Mouse (Mus musculus) megakaryocyte, embryonic 14.5 days (primary cell): ENCODE measurements around the gene Pola2. TPM values are rescaled to one million over a fixed set of nuclear protein-coding genes. Genes with fewer than 3 reads are reported as not detected.

Experiments
- H3K27me3 ChIP-seq: replicated peaks from 2 replicates; pipeline ENCODE3; 2012; ENCODE audit warnings: inconsistent platforms
- H3K36me3 ChIP-seq: replicated peaks from 2 replicates; pipeline ENCODE3; 2012; ENCODE audit warnings: low read length, inconsistent platforms, mixed read lengths
- H3K4me1 ChIP-seq: 2 replicates; pipeline ENCODE4 v1.6.1; 2012; ENCODE audit warnings: inconsistent platforms
- H3K4me3 ChIP-seq: replicated peaks from 2 replicates; pipeline ENCODE3; 2012; ENCODE audit warnings: moderate library complexity, mild to moderate bottlenecking, inconsistent platforms
- H3K9me3 ChIP-seq: 2 replicates; pipeline ENCODE4 v1.6.1; 2012; ENCODE audit warnings: inconsistent platforms
- FLI1 ChIP-seq: IDR thresholded peaks from 2 replicates; pipeline ENCODE4 v1.6.1; 2012; ENCODE audit warnings: low read length, inconsistent platforms, mixed read lengths
- GATA1 ChIP-seq: IDR thresholded peaks from 3 replicates; pipeline ENCODE4 v1.6.1; 2012; ENCODE audit warnings: mixed read lengths, low read length, inconsistent platforms, borderline replicate concordance
- polyA plus RNA-seq: library from polyadenylated mRNA; stranded (reverse); fragments of >175 nt; gene quantifications from 2 replicates; pipeline ENCODE4 v1.2.3, GENCODE M21; 2012; ENCODE audit warnings: low replicate concordance; ENCODE audit not compliant: insufficient read depth

The Pola2 gene
- polyA plus RNA-seq, 1 experiment = 14.1 TPM

DNA sequence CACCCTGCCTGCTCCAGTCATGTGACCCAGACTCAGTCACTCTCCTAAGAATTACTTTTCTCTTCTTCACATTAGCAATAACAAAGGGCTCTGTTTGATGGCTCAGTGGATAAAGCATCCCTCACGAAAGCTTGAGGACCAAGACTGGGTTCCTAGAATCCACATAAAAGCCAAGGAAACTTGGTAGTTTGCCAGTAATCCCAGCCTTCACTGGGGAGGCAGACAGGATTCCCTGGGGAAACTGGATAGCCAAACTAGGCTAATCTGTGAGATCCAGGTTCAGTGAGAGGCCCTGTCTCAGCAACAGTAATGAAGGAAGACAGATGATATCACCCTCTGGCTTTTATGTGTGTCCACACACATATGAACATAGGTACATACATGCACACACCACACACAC is 26.9 kb upstream of the Pola2 start:
- no peaks in the 10 kb centered on the region for H3K27me3 ChIP-seq
- H3K9me3 ChIP-seq = no peaks in the 10 kb centered on the region
- no peak for TF ChIP-seq FLI1
- no peak for TF ChIP-seq GATA1
- H3K36me3 ChIP-seq = peaks cover 62% of the 10 kb centered on the region
- H3K4me3 ChIP-seq = no peak overlapping the region
- H3K4me1 ChIP-seq = peaks cover 73% of the 10 kb centered on the region

DNA sequence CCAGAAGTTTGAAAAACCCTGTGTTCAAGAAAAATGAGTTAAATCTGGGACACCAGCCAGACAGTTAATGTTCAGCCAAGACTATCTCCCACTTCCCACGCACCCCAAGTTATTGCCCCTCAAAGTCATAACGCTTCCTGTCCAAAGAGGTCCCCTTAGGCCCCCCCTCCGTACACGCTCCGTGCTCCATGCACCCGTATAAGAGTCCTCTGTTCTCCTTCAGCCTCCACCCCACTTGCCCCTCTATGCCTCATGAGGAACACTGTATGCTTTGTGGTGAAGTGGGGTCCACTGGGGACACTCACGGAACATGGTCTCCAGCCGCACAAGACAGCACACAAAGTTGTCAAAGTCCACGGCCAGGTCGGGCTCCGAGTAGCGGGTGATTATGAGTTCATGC is 26.0 kb upstream of the Pola2 start:
- TF ChIP-seq GATA1 = no peak
- TF ChIP-seq FLI1 = no peak
- no peaks in the 10 kb centered on the region for H3K27me3 ChIP-seq
- H3K36me3 ChIP-seq = peaks cover 55% of the 10 kb centered on the region
- peak overlapping the region; percentile 14 for H3K4me3 ChIP-seq
- no peaks in the 10 kb centered on the region for H3K9me3 ChIP-seq
- peaks cover 70% of the 10 kb centered on the region for H3K4me1 ChIP-seq

DNA sequence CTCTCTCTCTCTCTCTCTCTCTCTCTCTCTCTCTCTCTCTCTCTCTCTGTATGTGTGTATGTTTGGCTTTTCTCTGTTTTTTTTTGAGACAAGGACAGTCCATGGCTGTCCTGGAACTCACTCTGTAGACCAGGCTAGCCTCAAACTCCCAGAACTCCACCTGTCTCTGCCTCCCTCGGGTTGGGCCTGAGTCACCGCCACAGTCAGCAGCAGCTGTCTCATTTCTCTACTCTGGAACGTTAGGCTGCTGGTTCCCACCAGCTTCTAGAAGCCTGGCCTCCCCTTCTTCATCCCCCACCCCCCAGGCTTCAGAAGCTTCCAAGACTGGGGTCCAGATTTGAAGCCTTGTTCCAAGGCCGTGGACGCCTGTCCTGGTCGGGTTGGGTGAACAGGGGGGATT is 25.6 kb upstream of the Pola2 start:
- no peak for TF ChIP-seq GATA1
- no peak for TF ChIP-seq FLI1
- Histone ChIP-seq H3K27me3 (no peaks in the 10 kb centered on the region), H3K4me1 (peaks cover 70% of the 10 kb centered on the region), H3K36me3 (peaks cover 51% of the 10 kb centered on the region), H3K4me3 (peak overlapping the region; percentile 89), H3K9me3 (no peaks in the 10 kb centered on the region)

DNA sequence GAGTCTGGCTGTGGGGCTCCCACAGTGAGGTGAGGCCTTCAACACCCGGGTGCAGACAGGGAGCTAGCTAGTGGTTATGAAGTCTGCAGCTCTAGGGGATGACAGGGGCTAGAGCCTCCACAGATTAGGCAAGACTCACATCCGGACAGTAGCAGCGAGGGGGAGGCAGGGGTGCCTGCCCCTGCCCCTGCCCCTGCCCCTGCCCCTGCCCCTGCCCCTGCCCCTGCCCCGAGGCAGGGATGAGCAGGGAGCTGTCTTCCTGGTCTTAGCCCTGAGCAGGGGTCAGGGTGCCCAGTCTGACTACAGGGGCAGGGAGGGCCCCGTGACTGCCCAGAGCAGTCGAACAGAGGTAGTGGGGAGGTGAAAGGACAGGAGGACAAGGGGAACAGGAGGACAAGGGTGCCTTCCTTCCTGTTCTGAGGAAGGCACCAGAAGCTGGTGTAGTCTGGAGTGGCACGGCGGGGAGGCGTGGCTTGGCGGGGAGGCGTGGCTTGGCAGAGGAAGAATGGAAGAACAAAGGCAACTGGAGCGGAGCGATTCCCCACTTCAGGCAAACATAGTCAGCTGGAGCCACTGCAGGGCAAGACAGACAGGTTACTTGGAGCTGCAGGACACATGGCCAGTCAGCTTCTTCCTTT is 24.9 kb upstream of the Pola2 start:
- Histone ChIP-seq H3K4me1 (peaks cover 65% of the 10 kb centered on the region), H3K27me3 (peaks cover 3% of the 10 kb centered on the region), H3K36me3 (peaks cover 44% of the 10 kb centered on the region), H3K9me3 (no peaks in the 10 kb centered on the region), H3K4me3 (peak overlapping the region; percentile 89)
- no peak for TF ChIP-seq FLI1
- TF ChIP-seq GATA1 = no peak

DNA sequence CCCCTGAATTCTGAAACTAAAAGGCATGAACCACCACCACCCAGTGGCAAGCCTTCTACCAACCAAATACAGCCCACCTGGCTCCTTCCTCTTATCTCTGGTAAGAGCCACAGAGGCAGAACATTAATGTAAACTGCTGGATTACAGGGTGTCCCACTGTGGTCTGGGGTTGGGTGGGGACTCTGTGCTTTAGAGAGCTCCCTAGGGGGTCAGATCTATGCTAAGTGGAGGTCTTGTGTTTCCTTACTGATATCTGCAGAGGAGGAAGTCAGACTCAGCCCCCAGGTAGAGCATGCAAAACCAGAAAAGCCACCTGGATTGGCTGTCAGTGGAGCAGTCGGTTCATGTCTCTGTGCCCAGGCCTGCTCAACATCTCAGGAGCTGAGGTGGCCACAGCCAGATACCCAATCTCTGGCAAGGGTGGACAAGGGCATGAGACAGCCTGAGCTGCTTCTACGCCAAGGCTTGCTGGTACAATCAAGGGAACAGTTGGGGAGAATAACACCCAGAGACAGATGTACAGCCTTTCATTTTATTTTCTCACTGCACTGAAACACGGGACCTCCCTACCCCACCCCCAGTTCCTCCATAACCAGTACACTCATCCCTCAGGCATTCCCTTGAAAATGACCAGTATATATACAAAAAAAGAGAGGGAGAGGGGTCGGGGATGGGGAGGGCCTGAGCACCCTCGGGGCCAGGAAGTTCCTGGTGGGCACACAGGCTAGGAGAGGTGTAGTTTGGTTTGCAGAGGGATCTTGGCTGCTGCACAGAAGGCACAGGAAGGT is 24.2 kb upstream of the Pola2 start:
- H3K36me3 ChIP-seq = peaks cover 38% of the 10 kb centered on the region
- peaks cover 9% of the 10 kb centered on the region for H3K27me3 ChIP-seq
- TF ChIP-seq GATA1 = no peak
- TF ChIP-seq FLI1 = no peak

DNA sequence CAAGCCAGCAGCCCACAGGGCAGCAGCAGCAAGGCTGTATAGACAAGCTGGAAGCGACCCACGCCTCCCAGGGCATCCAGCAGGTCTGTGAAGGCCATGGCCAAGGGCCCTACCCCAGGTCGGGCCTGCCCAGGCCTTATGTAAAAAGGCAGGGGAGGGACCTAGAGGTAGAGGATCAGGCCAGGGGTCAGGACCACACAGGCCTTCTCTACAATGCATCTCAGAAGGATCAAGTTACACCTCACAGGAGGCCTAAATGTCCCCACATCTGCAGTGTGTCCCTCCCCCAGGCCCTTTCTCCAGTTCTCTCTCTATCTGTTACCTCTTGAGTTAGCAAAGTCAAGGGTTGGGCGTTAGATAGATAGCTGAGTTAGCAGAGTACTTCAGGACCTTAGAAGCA is 22.0 kb upstream of the Pola2 start, which contains the start of gene Slc22a20:
Gene Slc22a20, minus strand, starts transcription at position 101 of the 400 bp plus-strand sequence.
- TF ChIP-seq FLI1 = no peak
- TF ChIP-seq GATA1 = no peak
- no peak within 1 kb of the TSS for H3K4me3 ChIP-seq
- H3K9me3 ChIP-seq = no peaks in the 10 kb centered on the region
- H3K27me3 ChIP-seq = peaks cover 13% of the 10 kb centered on the region
- H3K36me3 ChIP-seq = peaks cover 18% of the 10 kb centered on the region
- peaks cover 45% of the 10 kb centered on the region for H3K4me1 ChIP-seq

More for the DNA sequence above, 24.2 kb upstream of the Pola2 start:
- no peaks in the 10 kb centered on the region for H3K9me3 ChIP-seq
- H3K4me1 ChIP-seq = peaks cover 61% of the 10 kb centered on the region
- peak overlapping the region; percentile 89 for H3K4me3 ChIP-seq

DNA sequence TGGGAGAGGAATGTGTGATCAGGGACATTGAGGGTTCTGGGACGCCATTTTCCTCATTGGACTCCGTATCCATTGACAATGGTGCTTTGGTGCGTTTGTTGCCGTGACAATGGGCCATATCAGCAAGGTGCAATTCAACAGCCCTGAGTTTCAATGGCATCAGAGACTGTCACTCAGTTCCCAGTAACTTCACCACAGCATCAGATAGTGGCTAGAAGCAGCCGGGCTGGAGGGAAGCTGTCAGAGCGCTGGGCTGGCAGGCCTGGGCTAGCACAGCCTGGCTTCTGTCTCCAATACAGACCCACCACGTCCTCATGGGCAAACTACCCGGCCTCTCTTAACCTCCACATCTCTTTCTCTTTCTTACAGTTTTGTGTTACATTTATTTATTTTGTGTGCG is 16.5 kb upstream of the Pola2 start:
- Histone ChIP-seq H3K27me3 (peaks cover 15% of the 10 kb centered on the region), H3K9me3 (no peaks in the 10 kb centered on the region), H3K36me3 (no peaks in the 10 kb centered on the region), H3K4me1 (peaks cover 19% of the 10 kb centered on the region), H3K4me3 (peak overlapping the region; percentile 26)
- TF ChIP-seq GATA1 (no peak), FLI1 (no peak)

DNA sequence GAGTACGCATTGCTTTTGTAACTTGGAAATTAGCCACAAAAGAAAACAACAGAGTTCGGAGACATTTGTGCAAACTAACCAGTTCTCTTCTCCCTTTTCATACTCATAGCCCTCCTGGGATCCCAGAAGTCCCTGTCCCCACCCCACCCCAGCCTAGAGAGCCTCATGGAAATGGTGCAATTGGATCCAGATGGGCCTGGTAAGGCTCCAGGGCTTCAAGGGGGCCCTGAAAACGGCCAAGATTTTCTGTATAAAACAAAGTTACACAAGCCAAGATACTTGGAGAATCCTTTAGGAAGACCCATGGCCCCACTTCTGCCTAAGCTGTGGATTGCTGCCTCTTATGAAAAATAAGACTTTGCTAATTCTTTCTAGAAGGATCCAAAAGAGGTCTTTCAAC is 13.7 kb upstream of the Pola2 start:
- H3K4me3 ChIP-seq = no peak overlapping the region
- H3K36me3 ChIP-seq = no peaks in the 10 kb centered on the region
- TF ChIP-seq GATA1 (no peak), FLI1 (no peak)
- H3K9me3 ChIP-seq = no peaks in the 10 kb centered on the region
- peaks cover 8% of the 10 kb centered on the region for H3K27me3 ChIP-seq
- peaks cover 20% of the 10 kb centered on the region for H3K4me1 ChIP-seq

DNA sequence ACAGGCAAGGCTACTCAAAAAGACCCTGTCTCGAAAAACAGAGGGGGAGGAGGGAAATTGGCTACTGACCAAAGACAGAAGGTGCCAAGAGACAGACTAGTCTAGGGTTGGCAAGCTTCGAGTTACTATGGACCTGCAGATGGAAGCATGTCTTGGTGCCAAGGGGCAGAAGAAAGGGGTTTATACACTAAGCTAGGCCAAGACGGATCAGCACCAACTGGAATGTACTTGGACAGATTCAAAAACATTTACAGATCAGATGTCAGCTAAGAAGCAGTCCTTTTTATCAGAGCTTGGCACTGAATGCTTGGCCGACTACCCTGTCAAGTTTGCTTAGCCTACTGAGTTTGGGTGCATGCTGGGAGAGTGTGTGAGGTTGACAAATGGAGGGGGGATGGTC is 11.7 kb upstream of the Pola2 start:
- TF ChIP-seq FLI1 (no peak), GATA1 (no peak)
- peaks cover 18% of the 10 kb centered on the region for H3K4me1 ChIP-seq
- H3K36me3 ChIP-seq = no peaks in the 10 kb centered on the region
- no peak overlapping the region for H3K4me3 ChIP-seq
- no peaks in the 10 kb centered on the region for H3K9me3 ChIP-seq
- H3K27me3 ChIP-seq = peaks cover 17% of the 10 kb centered on the region

DNA sequence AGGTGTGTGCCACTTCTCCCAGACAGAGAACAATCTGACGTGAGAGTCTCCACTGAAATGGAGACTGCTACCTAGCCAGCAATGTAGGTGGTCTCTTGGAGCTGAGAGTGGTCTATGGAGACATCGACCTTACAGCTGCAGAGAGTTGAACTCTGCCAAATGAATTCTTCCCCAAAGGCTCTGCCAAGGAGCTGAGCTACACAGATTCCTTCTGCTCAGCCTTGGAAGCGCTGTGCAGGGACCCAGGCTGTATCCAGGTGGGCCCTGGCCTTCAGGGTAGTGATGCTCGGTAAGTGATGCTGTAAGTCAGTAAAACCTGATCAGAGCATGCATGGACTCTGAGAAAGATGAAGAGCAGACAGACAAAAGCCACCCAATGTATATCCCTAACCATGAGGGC is 11.1 kb upstream of the Pola2 start:
- Histone ChIP-seq H3K36me3 (no peaks in the 10 kb centered on the region), H3K27me3 (peaks cover 16% of the 10 kb centered on the region), H3K4me1 (peaks cover 18% of the 10 kb centered on the region), H3K4me3 (no peak overlapping the region), H3K9me3 (no peaks in the 10 kb centered on the region)
- TF ChIP-seq FLI1 (no peak), GATA1 (no peak)
